Mouse (Mus musculus): ENCODE results near the gene Lrba. TPM values are rescaled to one million over a fixed set of nuclear protein-coding genes. Genes with fewer than 3 reads are reported as not detected.

Lrba gene
- polyA plus RNA-seq, 1 experiment from 2014 or later = 7.3 TPM

GRCm38 (mm10) chr3:86382557-86382956 is 158.1 kb downstream of the Lrba start:
- 33% methylated on average over 2 of the region's 2 CpGs for WGBS
- no peak overlapping the region for H3K4me3 ChIP-seq
- no peaks in the 10 kb centered on the region for H3K27me3 ChIP-seq
- no peak for ATAC-seq (ENCODE audit: insufficient number of reproducible peaks, insufficient read depth, low FRiP score, low TSS enrichment)
- H3K9me3 ChIP-seq = no peaks in the 10 kb centered on the region
- no peak overlapping the region for H3K27ac ChIP-seq
- no peaks in the 10 kb centered on the region for H3K36me3 ChIP-seq
- no peaks in the 10 kb centered on the region for H3K4me1 ChIP-seq
- no peak overlapping the region for H3K4me2 ChIP-seq (replicated peaks)
- H3K9ac ChIP-seq = no peak overlapping the region

- Histone ChIP-seq H3K9me3 (no peaks in the 10 kb centered on the region), H3K4me1 (no peaks in the 10 kb centered on the region), H3K36me3 (no peaks in the 10 kb centered on the region), H3K4me3 (no peak overlapping the region), H3K9ac (no peak overlapping the region), H3K27me3 (no peaks in the 10 kb centered on the region), H3K27ac (no peak overlapping the region), H3K4me2 (replicated peaks) (no peak overlapping the region)
- ATAC-seq (ENCODE audit: insufficient number of reproducible peaks, insufficient read depth, low FRiP score, low TSS enrichment) = no peak
- WGBS = 85% methylated on average over 1 of the region's 1 CpGs
These were observed 160.6 kb downstream of the Lrba start for GRCm38 (mm10) chr3:86385047-86385446.

- H3K36me3 ChIP-seq = no peaks in the 10 kb centered on the region
- no peaks in the 10 kb centered on the region for H3K4me1 ChIP-seq
- no peak overlapping the region for H3K4me2 ChIP-seq (replicated peaks)
- no peaks in the 10 kb centered on the region for H3K9me3 ChIP-seq
- no peak for ATAC-seq (ENCODE audit: insufficient number of reproducible peaks, insufficient read depth, low FRiP score, low TSS enrichment)
- no peaks in the 10 kb centered on the region for H3K27me3 ChIP-seq
- WGBS = 30% methylated on average over 4 of the region's 4 CpGs
- H3K4me3 ChIP-seq = no peak overlapping the region
- H3K9ac ChIP-seq = no peak overlapping the region
- H3K27ac ChIP-seq = no peak overlapping the region
These were observed 161.8 kb downstream of the Lrba start for GRCm38 (mm10) chr3:86386246-86386645.

- Histone ChIP-seq H3K4me3 (no peak overlapping the region), H3K9ac (no peak overlapping the region), H3K9me3 (no peaks in the 10 kb centered on the region), H3K27me3 (no peaks in the 10 kb centered on the region), H3K27ac (no peak overlapping the region), H3K4me2 (replicated peaks) (no peak overlapping the region), H3K4me1 (no peaks in the 10 kb centered on the region), H3K36me3 (no peaks in the 10 kb centered on the region)
- WGBS = 84% methylated on average over 2 of the region's 2 CpGs
- no peak for ATAC-seq (ENCODE audit: insufficient number of reproducible peaks, insufficient read depth, low FRiP score, low TSS enrichment)
These were observed 199.3 kb downstream of the Lrba start for GRCm38 (mm10) chr3:86423828-86424227.

- no peaks in the 10 kb centered on the region for H3K27me3 ChIP-seq
- no peak overlapping the region for H3K4me3 ChIP-seq
- H3K9ac ChIP-seq = no peak overlapping the region
- no peak overlapping the region for H3K27ac ChIP-seq
- 97% methylated on average over 1 of the region's 1 CpGs for WGBS
- no peaks in the 10 kb centered on the region for H3K36me3 ChIP-seq
- ATAC-seq (ENCODE audit: insufficient number of reproducible peaks, insufficient read depth, low FRiP score, low TSS enrichment) = no peak
- H3K4me1 ChIP-seq = no peaks in the 10 kb centered on the region
- no peak overlapping the region for H3K4me2 ChIP-seq (replicated peaks)
- H3K9me3 ChIP-seq = no peaks in the 10 kb centered on the region
These were observed 202.3 kb downstream of the Lrba start for GRCm38 (mm10) chr3:86426733-86427132.

- Histone ChIP-seq H3K27me3 (no peaks in the 10 kb centered on the region), H3K4me2 (replicated peaks) (no peak overlapping the region), H3K36me3 (no peaks in the 10 kb centered on the region), H3K4me1 (0 out of 2 replicates have a peak, but pooled peaks cover 6% of the 10 kb centered on the region), H3K9me3 (no peaks in the 10 kb centered on the region), H3K9ac (no peak overlapping the region), H3K4me3 (no peak overlapping the region), H3K27ac (no peak overlapping the region)
- ATAC-seq (ENCODE audit: insufficient number of reproducible peaks, insufficient read depth, low FRiP score, low TSS enrichment) = no peak
- 62% methylated on average over 4 of the region's 4 CpGs for WGBS
These were observed 219.0 kb downstream of the Lrba start for GRCm38 (mm10) chr3:86443497-86443896.

GRCm38 (mm10) chr3:86451211-86451610 is 226.7 kb downstream of the Lrba start:
- Histone ChIP-seq H3K4me1 (0 out of 2 replicates have a peak, but pooled peaks cover 11% of the 10 kb centered on the region), H3K27me3 (no peaks in the 10 kb centered on the region), H3K4me2 (replicated peaks) (no peak overlapping the region), H3K36me3 (no peaks in the 10 kb centered on the region), H3K27ac (no peak overlapping the region), H3K4me3 (no peak overlapping the region), H3K9me3 (no peaks in the 10 kb centered on the region), H3K9ac (no peak overlapping the region)
- no peak for ATAC-seq (ENCODE audit: insufficient number of reproducible peaks, insufficient read depth, low FRiP score, low TSS enrichment)
- 98% methylated on average over 2 of the region's 2 CpGs for WGBS

- Histone ChIP-seq H3K4me3 (no peak overlapping the region), H3K9ac (no peak overlapping the region), H3K36me3 (no peaks in the 10 kb centered on the region), H3K9me3 (no peaks in the 10 kb centered on the region), H3K27me3 (no peaks in the 10 kb centered on the region), H3K4me2 (replicated peaks) (no peak overlapping the region), H3K4me1 (no peaks in the 10 kb centered on the region), H3K27ac (no peak overlapping the region)
- 87% methylated on average over 3 of the region's 3 CpGs for WGBS
- no peak for ATAC-seq (ENCODE audit: insufficient number of reproducible peaks, insufficient read depth, low FRiP score, low TSS enrichment)
These were observed 237.1 kb downstream of the Lrba start for GRCm38 (mm10) chr3:86461582-86461981.

GRCm38 (mm10) chr3:86489992-86490391 is 265.5 kb downstream of the Lrba start:
- H3K27ac ChIP-seq = no peak overlapping the region

GRCm38 (mm10) chr3:86500586-86500985 is 276.1 kb downstream of the Lrba start:
- Histone ChIP-seq H3K27me3 (no peaks in the 10 kb centered on the region), H3K4me3 (no peak overlapping the region), H3K4me2 (replicated peaks) (no peak overlapping the region), H3K9ac (no peak overlapping the region), H3K9me3 (no peaks in the 10 kb centered on the region), H3K27ac (no peak overlapping the region), H3K4me1 (no peaks in the 10 kb centered on the region), H3K36me3 (no peaks in the 10 kb centered on the region)
- ATAC-seq (ENCODE audit: insufficient number of reproducible peaks, insufficient read depth, low FRiP score, low TSS enrichment) = no peak

More at GRCm38 (mm10) chr3:86489992-86490391, 265.5 kb downstream of the Lrba start:
- Histone ChIP-seq H3K4me1 (no peaks in the 10 kb centered on the region), H3K27me3 (no peaks in the 10 kb centered on the region), H3K4me3 (no peak overlapping the region), H3K4me2 (replicated peaks) (no peak overlapping the region), H3K36me3 (no peaks in the 10 kb centered on the region), H3K9me3 (no peaks in the 10 kb centered on the region), H3K9ac (no peak overlapping the region)
- WGBS = 88% methylated on average over 1 of the region's 1 CpGs
- ATAC-seq (ENCODE audit: insufficient number of reproducible peaks, insufficient read depth, low FRiP score, low TSS enrichment) = no peak

- no peak overlapping the region for H3K4me3 ChIP-seq
- H3K9ac ChIP-seq = no peak overlapping the region
- 87% methylated on average over 2 of the region's 2 CpGs for WGBS
These were observed 294.1 kb downstream of the Lrba start for GRCm38 (mm10) chr3:86518506-86519109.

GRCm38 (mm10) chr3:86522880-86523505 is 298.5 kb downstream of the Lrba start:
- no peaks in the 10 kb centered on the region for H3K36me3 ChIP-seq
- no peaks in the 10 kb centered on the region for H3K27me3 ChIP-seq
- no peak overlapping the region for H3K27ac ChIP-seq
- H3K4me1 ChIP-seq = no peaks in the 10 kb centered on the region
- H3K9ac ChIP-seq = no peak overlapping the region
- no peak for ATAC-seq (ENCODE audit: insufficient number of reproducible peaks, insufficient read depth, low FRiP score, low TSS enrichment)
- H3K4me3 ChIP-seq = no peak overlapping the region
- H3K9me3 ChIP-seq = no peaks in the 10 kb centered on the region
- no peak overlapping the region for H3K4me2 ChIP-seq (replicated peaks)
- 74% methylated on average over 3 of the region's 3 CpGs for WGBS

More at GRCm38 (mm10) chr3:86518506-86519109, 294.1 kb downstream of the Lrba start:
- Histone ChIP-seq H3K4me1 (no peaks in the 10 kb centered on the region), H3K4me2 (replicated peaks) (no peak overlapping the region), H3K27ac (no peak overlapping the region), H3K36me3 (no peaks in the 10 kb centered on the region), H3K27me3 (no peaks in the 10 kb centered on the region), H3K9me3 (no peaks in the 10 kb centered on the region)
- ATAC-seq (ENCODE audit: insufficient number of reproducible peaks, insufficient read depth, low FRiP score, low TSS enrichment) = no peak

Data from embryonic facial prominence, embryonic 12.5 days (tissue).